Mouse (Mus musculus) kidney, embryonic 16.5 days (tissue): ENCODE data around the gene Hunk. TPM values are rescaled to one million over a fixed set of nuclear protein-coding genes. Genes with fewer than 3 reads are reported as not detected.
A peak's percentile ranks its signal among the peaks of the same experiment; 100 is the strongest.

ENCODE experiments used
- ATAC-seq: fragments of 200-750 bp; cut with Nextera tagmentation; 2 replicates; pipeline ENCODE4 v1.8.0; 2017; ENCODE audit warnings: moderate TSS enrichment; ENCODE audit not compliant: low FRiP score, low TSS enrichment
- H3K27ac ChIP-seq: fragments of 300-500 bp; sonication (generic); 2 replicates; pipeline ENCODE4 v1.5.1; 2014; ENCODE audit warnings: low read length
- H3K27me3 ChIP-seq: fragments of 300-500 bp; sonication (generic); 2 replicates; pipeline ENCODE4 v1.6.1; 2014; ENCODE audit warnings: low read length, control low read depth, mixed read lengths; ENCODE audit not compliant: insufficient read depth
- H3K36me3 ChIP-seq: fragments of 300-500 bp; sonication (generic); 2 replicates; pipeline ENCODE4 v1.6.1; 2014; ENCODE audit warnings: low read length, control low read depth, mixed read lengths; ENCODE audit not compliant: insufficient read depth
- H3K4me1 ChIP-seq: fragments of 300-500 bp; sonication (generic); 2 replicates; pipeline ENCODE4 v1.6.1; 2014; ENCODE audit warnings: low read length, control low read depth, mixed read lengths; ENCODE audit not compliant: insufficient read depth
- H3K4me2 ChIP-seq: fragments of 300-500 bp; sonication (generic); replicated peaks from 2 replicates; pipeline ENCODE4 v1.6.1; 2014; ENCODE audit warnings: low read depth, low read length
- H3K4me3 ChIP-seq: fragments of 300-500 bp; sonication (generic); 2 replicates; pipeline ENCODE4 v1.5.1; 2014; ENCODE audit warnings: mild to moderate bottlenecking, low read length
- H3K9ac ChIP-seq: fragments of 300-500 bp; sonication (generic); replicated peaks from 2 replicates; pipeline ENCODE4 v1.6.1; 2014; ENCODE audit warnings: low read length
- H3K9me3 ChIP-seq: fragments of 300-500 bp; sonication (generic); 2 replicates; pipeline ENCODE4 v1.6.1; 2016; ENCODE audit warnings: low read length, control low read depth
- WGBS: fragments of 180-500 bp; shearing (Covaris S2); extraction: QIAGEN DNeasy Blood & Tissue Kit; methylation state at CpG from one replicate; pipeline ENCODE4 v1.1.7; 2014; 5-methylcytosine and 5-hydroxymethylcytosine counted together
- polyA plus RNA-seq: library from polyadenylated mRNA; unstranded; fragments of >200 nt; fragmentation: Nextera tagmentation; extraction: Ambion mirVana; gene quantifications from 2 replicates; pipeline ENCODE4 v1.2.1, GENCODE M21; 2015

The Hunk gene
- polyA plus RNA-seq, 1 experiment from 2014 or later, result 11.3 TPM

DNA sequence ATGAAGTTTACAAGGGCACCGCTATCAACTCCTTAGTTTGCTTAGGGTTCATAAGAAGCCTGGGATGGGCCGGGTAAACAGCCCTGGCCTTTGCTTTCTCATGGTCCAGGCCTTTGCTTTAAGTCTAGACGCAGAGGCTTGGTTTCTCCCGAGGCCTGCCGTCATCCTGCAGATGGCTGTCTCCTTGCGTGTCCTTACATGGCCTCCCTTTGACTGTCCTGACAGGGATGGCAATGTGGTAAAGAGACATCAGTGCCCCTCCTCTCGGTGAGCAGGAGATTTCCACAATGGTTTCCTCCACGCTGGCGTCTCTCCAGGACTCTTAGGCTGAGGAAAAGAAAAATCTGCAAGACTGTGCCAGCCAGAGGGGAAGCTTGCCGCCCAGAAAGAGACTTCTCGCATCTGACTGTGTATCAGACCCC lies 36.3 kb downstream of the Hunk start:
- Histone ChIP-seq H3K27me3 (no peaks in the 10 kb centered on the region), H3K4me1 (peaks cover 86% of the 10 kb centered on the region), H3K36me3 (0 out of 2 replicates have a peak, but pooled peaks cover under 1% of the 10 kb centered on the region), H3K27ac (peak overlapping the region; percentile 84), H3K4me3 (no peak overlapping the region), H3K9me3 (no peaks in the 10 kb centered on the region), H3K9ac (peak overlapping the region; percentile 50; the same call in 1 of the 2 replicates), H3K4me2 (peak overlapping the region; percentile 17; the same call in 1 of the 2 replicates)
- 28% methylated on average over 11 of the region's 11 CpGs for WGBS
- no peak for ATAC-seq

DNA sequence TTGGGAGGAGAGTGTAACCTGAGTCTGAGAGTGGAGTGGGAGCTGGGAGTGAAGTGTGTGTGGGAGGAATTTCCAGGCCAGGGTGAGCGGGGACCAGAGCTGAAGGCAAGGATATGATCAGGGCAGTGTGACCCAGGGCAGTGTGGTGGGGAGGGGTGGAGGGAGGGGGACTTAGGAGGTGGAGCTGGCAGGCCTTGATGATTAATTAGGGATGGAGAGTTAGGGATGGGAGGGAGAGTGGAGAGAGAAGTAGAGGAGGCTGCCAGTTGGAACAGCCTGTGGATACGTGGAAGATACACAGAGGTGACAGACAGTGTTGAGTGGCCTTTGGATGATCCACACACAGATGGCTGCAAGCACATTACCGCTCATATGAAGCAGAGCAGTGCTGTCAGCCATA lies 38.1 kb downstream of the Hunk start:
- Histone ChIP-seq H3K9ac (no peak overlapping the region), H3K9me3 (no peaks in the 10 kb centered on the region), H3K4me1 (peaks cover 73% of the 10 kb centered on the region), H3K4me3 (no peak overlapping the region), H3K4me2 (no peak overlapping the region), H3K36me3 (0 out of 2 replicates have a peak, but pooled peaks cover 5% of the 10 kb centered on the region), H3K27ac (peak overlapping the region; percentile 68), H3K27me3 (no peaks in the 10 kb centered on the region)
- peak; percentile 87 for ATAC-seq
- 16% methylated on average over 3 of the region's 3 CpGs for WGBS

DNA sequence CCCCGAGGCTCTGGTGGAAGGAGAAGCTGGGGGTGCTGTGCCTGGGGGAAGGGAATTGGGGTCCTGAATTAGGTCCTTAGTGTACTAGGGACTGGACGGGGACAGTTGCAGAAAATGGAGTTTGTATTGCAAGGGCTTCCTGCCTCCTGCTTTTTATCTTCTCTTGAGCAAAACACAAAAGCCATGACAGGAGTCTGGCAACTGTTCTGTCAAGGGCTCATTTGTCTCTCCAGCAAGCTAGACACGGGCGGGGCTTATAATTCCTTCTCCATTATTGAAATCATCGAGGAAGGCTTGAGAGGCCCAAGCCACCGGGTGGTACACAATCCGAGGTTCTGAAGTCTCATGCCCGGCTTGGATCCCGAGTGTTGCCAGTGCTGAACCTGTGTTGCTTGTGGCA lies 38.6 kb downstream of the Hunk start:
- WGBS, result 51% methylated on average over 9 of the region's 9 CpGs
- Histone ChIP-seq H3K4me2 (no peak overlapping the region), H3K27me3 (no peaks in the 10 kb centered on the region), H3K36me3 (0 out of 2 replicates have a peak, but pooled peaks cover 5% of the 10 kb centered on the region), H3K4me1 (peaks cover 72% of the 10 kb centered on the region), H3K9ac (no peak overlapping the region), H3K9me3 (no peaks in the 10 kb centered on the region), H3K27ac (peak overlapping the region; percentile 68), H3K4me3 (no peak overlapping the region)
- ATAC-seq, result no peak

DNA sequence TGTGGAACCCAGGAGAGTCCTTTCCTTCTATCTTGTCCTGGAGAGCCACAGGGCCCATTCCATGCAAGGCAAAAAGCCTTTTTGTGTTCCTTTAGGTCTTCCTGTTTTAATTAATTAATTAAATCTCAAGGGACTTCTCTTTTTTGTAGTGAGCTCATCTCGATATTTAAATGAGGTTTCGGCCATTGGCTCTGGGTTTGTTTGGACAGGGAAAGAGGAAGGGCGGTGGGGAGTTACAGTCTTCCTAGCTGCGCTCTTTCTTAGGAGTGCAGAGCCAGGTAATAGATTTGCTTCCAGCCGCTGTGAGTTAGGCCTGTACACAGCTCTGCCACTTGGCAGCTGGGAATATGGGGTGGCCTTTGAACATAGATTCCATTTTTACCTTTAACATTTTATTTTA lies 40.4 kb downstream of the Hunk start:
- WGBS, result 78% methylated on average over 5 of the region's 5 CpGs
- peaks cover 56% of the 10 kb centered on the region for H3K4me1 ChIP-seq
- no peak for ATAC-seq

DNA sequence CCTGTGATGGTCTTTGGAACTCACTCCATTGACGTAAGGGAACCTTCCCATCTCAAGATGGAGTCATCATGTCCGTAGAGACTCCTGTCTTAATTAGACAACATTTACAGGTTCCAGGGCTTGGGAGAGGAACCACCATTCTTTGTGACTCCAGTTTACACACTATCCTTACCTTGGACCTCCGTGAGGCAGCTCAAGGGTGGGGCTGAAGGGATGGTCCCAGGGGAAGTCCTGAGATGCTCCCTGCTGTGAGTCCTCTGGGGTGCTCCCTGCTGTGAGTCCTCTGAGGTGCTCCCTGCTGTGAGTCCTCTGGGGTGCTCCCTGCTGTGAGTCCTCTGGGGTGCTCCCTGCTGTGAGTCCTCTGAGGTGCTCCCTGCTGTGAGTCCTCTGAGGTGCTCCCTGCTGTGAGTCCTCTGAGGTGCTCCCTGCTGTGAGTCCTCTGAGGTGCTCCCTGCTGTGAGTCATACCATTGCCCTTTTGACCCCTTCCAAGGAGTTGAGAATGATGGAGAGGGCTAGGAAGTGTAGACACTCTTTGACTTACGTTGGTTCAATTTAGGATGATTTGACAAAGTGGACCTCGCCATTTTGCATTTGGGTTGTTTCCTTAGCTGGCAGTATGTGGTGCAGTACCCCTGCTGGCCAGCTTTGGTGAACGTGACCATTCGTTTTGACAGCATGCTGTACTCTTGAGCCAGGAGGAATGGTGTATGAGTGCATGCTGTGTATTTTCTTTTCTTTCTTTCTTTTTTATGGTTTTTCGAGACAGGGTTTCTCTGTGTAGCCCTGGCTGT lies 42.2 kb downstream of the Hunk start:
- H3K36me3 ChIP-seq, result peaks cover 13% of the 10 kb centered on the region
- H3K27me3 ChIP-seq, result no peaks in the 10 kb centered on the region
- no peak for ATAC-seq
- H3K4me2 ChIP-seq, result no peak overlapping the region
- H3K4me1 ChIP-seq, result peaks cover 43% of the 10 kb centered on the region
- no peak overlapping the region for H3K9ac ChIP-seq
- no peak overlapping the region for H3K4me3 ChIP-seq
- WGBS, result 94% methylated on average over 8 of the region's 8 CpGs
- no peak overlapping the region for H3K27ac ChIP-seq
- H3K9me3 ChIP-seq, result peaks cover 3% of the 10 kb centered on the region

More for the DNA sequence above, 40.4 kb downstream of the Hunk start:
- H3K9me3 ChIP-seq, result no peaks in the 10 kb centered on the region
- no peak overlapping the region for H3K27ac ChIP-seq
- H3K27me3 ChIP-seq, result no peaks in the 10 kb centered on the region
- no peak overlapping the region for H3K4me3 ChIP-seq
- no peak overlapping the region for H3K9ac ChIP-seq
- H3K4me2 ChIP-seq, result no peak overlapping the region
- 0 out of 2 replicates have a peak, but pooled peaks cover 5% of the 10 kb centered on the region for H3K36me3 ChIP-seq

DNA sequence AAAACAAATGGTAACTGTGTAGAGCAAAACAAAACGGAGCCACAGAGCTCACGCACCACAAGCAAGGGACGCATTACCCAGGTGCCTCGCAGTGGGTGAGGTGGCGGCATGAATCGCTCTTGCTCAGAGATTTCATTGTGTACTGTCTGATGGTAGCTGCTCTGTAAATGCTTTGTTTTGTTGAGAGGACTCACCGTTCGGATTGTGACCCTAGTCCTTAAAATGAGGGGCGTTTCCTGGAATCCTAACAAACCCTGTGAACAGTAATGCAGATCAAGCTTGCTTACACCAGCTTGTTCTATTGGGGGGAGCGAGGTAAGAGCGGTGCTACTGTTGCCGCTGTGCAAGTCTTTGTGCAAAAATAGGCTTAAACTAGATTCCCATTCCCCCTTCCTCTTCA lies 47.7 kb downstream of the Hunk start:
- no peak overlapping the region for H3K4me3 ChIP-seq
- 97% methylated on average over 12 of the region's 12 CpGs for WGBS
- no peaks in the 10 kb centered on the region for H3K27me3 ChIP-seq
- ATAC-seq, result no peak
- no peak overlapping the region for H3K4me2 ChIP-seq
- H3K4me1 ChIP-seq, result peaks cover 44% of the 10 kb centered on the region
- H3K9ac ChIP-seq, result no peak overlapping the region
- peaks cover 9% of the 10 kb centered on the region for H3K9me3 ChIP-seq
- peaks cover 20% of the 10 kb centered on the region for H3K36me3 ChIP-seq
- H3K27ac ChIP-seq, result no peak overlapping the region

DNA sequence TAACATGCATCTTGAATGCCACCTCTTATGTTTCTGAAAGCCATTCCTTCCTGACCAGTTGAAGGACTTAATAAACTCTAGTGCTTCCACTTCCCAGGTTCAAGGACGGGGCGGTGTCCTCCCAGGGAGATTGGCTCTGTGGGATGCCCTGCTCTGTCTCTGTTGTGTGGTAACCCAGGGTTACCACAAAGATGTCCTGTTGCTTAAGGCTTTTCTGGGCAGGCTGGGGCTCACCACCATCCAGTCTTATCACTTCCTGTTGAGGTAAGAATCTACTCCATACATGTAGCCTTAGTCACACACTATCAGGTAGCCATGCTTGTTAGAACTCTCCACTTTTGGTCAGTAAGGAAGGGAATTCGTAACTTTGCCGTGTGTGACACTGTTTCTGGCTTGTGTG lies 49.4 kb downstream of the Hunk start:
- no peak overlapping the region for H3K9ac ChIP-seq
- H3K4me3 ChIP-seq, result no peak overlapping the region
- peaks cover 38% of the 10 kb centered on the region for H3K4me1 ChIP-seq
- H3K27ac ChIP-seq, result no peak overlapping the region
- H3K36me3 ChIP-seq, result peaks cover 23% of the 10 kb centered on the region
- no peak overlapping the region for H3K4me2 ChIP-seq
- WGBS, result 58% methylated on average over 4 of the region's 4 CpGs
- peaks cover 9% of the 10 kb centered on the region for H3K9me3 ChIP-seq
- no peak for ATAC-seq
- no peaks in the 10 kb centered on the region for H3K27me3 ChIP-seq

DNA sequence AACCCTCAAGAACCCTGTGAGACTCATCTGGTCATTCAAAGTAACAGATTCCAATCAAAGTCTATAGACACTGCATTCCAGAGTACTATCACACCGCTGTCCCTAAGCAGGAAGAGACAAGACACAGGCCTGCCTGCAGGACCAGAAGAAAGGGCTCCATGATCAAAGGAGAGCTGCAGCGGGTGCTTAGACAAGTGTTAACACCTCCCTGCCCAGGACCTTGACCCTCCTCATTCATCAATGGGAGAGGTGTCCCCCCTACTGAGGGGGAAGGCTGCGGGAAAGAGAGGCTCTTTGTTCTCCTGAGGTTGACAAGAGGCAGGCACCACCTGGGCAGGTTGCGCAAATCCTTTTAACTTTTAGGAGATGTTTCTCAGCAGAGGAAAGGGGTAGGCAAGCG lies 51.5 kb downstream of the Hunk start:
- 42% methylated on average over 5 of the region's 5 CpGs for WGBS
- no peak overlapping the region for H3K4me3 ChIP-seq
- peaks cover 22% of the 10 kb centered on the region for H3K36me3 ChIP-seq
- no peak overlapping the region for H3K9ac ChIP-seq
- H3K4me1 ChIP-seq, result peaks cover 32% of the 10 kb centered on the region
- peak; percentile 76 for ATAC-seq
- no peak overlapping the region for H3K27ac ChIP-seq
- H3K9me3 ChIP-seq, result peaks cover 9% of the 10 kb centered on the region
- no peaks in the 10 kb centered on the region for H3K27me3 ChIP-seq
- no peak overlapping the region for H3K4me2 ChIP-seq

DNA sequence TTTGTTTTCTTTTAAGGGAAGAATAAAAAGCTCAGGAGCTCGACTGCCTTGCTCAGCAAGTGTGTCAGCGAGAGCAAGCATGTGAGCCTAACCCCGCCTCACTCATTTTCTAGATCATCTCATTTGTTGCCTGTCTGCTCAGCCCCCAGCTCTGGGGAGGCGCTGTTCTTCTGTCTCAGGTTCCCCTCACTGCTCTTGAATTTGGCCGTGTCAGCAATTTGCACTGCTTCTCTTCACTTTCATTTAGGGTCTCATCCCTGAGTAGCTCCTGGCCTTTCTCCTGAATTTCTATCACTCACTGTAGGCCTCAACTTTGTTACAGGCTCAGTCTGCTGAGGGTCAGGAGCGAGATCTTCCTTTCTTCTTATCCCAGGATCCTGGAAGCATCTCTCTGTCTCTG lies 53.7 kb downstream of the Hunk start:
- H3K9me3 ChIP-seq, result no peaks in the 10 kb centered on the region
- H3K27me3 ChIP-seq, result no peaks in the 10 kb centered on the region
- ATAC-seq, result no peak
- peaks cover 4% of the 10 kb centered on the region; the same call in 1 of the 2 replicates for H3K36me3 ChIP-seq
- H3K4me2 ChIP-seq, result no peak overlapping the region
- H3K9ac ChIP-seq, result no peak overlapping the region
- no peak overlapping the region for H3K4me3 ChIP-seq
- WGBS, result 69% methylated on average over 6 of the region's 6 CpGs
- no peak overlapping the region for H3K27ac ChIP-seq
- H3K4me1 ChIP-seq, result peaks cover 37% of the 10 kb centered on the region

DNA sequence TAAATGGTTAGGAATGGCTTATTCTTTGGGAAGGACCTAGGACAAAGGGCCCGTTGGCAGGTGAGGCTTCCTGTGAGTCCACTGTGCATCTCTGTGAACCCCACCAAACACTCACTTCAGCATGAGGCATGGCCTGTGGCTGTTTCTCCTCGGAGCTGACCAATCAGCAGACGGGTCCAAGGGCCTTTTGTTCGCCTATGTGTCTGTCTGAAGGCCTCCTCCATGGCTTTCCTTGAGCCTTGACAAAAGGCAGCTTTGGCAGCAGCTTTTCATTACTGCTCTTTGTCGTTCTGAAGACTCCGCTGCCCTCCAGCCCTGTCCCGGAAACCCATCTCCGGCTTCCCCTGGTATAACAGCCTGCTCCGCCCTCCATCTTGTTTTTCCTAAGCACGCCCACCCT lies 54.8 kb downstream of the Hunk start:
- Histone ChIP-seq H3K4me2 (no peak overlapping the region), H3K4me3 (no peak overlapping the region), H3K4me1 (peaks cover 30% of the 10 kb centered on the region), H3K9me3 (no peaks in the 10 kb centered on the region), H3K36me3 (peaks cover 4% of the 10 kb centered on the region; the same call in 1 of the 2 replicates), H3K27me3 (no peaks in the 10 kb centered on the region), H3K9ac (no peak overlapping the region), H3K27ac (no peak overlapping the region)
- ATAC-seq, result no peak
- 89% methylated on average over 10 of the region's 10 CpGs for WGBS
